Mouse (Mus musculus): ENCODE data around the gene Tmem117.

Tmem117 gene

DNA sequence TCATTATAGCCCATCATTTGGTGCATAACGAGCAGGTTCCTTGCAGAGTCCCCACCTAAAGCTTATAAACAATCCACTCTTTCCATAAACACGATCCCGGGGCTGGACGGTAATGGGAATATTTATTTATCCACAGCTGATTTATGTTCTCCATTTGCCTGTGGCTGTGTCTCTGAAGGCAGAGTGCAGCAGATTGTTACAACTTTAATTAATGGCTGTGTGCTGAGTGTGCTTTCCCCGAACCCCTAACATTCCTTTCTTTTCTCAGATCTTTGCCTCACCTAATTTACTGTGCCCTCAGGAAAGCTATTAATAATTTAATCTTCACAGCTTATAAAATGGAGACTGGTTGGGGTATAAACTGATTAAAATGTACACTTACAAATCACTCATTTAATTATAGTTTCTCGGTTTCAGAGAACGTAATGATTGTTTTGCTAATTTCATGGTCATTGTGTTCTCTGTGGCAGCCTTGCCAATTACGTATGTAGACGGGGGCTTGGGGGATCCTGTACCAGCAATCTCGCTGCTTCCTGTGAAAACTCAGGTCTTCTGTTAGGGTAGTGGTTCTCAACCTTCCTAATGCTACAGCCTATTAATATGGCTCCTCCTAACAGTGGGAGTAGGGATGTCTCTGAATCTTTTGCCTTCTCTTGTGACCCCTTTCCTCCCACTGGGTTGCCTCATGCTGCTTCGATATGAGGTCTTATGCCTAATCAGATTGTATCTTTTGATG lies 275.8 kb downstream of the Tmem117 start:
- no peak for DNase-seq

DNA sequence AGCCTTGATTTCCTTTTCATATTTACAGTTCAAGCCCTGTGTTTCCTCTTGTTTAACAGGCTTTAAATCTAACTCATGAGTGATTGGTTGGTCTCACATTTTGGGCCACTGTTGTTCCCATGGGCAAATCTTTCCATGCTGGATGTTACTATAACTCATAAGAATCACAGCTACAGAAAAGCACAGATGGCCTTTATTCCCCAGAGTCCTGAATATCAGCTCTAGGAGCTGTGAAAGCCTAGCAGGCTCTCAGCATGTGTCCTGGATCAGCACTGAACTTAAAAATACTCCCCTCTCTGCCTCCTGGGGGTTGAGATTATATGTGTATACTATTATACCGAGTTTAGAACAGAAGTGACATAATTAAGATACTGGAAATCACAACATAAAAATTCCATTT lies 292.6 kb downstream of the Tmem117 start:
- DNase-seq = no peak

DNA sequence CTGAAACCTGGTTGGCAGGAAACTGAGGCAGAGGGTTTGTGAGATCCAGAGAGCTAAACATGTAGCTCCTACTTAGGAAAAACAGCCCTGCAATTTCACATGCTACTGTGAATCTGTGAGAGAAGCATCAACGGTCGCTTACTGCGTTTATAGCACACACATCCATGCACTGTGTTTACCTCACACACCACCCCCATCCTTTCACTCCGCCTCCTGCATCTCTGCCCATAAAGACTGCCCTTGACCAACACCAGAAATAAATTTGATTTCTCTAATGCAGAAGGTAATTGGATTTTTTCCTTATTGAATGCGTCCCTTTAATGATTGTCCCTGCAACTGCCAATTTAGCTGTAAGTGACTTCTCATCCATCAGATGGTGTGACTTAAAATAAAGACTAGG lies 299.0 kb downstream of the Tmem117 start:
- no peak for DNase-seq

DNA sequence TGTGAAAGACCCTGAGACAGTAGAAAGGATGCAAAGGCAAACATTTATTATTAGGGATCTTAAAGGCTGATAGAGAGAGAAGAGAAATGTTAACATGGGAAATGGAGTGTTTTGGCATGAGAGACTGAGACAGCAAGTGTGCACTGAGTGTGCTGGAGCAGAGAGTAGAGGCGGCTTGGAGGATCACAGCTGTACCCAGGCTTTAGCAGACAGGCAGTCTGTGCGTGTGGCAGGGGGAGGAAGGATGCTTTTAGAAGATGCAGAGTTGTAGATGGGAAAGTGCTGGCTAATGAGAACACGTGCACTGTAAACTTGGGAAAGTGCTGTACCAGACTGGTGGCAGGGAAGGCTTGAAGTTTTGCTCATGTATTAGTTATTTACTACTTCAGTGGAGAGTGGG lies 301.7 kb downstream of the Tmem117 start:
- no peak for DNase-seq

DNA sequence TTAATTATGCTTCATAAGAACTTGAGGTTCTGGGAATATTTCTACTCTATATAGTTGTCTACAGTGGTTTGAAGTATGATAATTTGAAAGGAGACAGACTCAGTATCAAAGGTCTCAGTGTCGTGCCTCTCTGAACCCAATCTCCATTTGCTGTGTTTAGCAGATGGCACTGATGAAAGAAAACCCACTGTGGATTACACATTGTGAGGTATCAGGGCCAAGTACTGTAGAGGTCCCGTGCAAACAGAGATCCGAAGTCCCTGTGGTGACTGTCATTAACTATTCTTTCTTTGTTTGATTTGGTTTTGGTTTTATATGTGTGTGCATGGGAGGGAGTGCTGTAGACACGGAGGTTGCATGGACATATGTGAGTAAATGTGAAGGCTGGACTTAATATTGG lies 304.0 kb downstream of the Tmem117 start:
- DNase-seq = no peak

GRCm38 (mm10) chr15:94933480-94933879 lies 304.4 kb downstream of the Tmem117 start:
- DNase-seq = no peak

DNA sequence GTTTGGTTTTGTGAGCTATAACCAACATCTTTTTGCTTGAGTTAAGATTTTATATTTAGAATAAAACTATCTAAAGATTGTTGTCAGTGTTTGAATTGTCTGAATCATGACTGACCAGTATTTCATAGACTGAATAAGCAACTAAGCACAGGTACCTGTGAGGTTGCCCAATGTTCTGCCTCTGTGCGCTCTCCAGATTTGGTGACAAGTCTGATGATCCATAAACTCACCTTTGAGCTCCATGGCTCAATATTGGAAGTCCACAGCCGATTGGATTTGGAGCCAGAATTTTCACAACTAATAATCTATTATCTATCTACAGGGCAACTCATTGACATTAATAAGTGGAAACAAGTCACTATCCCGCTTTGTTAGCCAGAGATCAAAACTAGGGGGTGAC lies 312.9 kb downstream of the Tmem117 start:
- no peak for DNase-seq

GRCm38 (mm10) chr15:94942465-94942864 lies 313.4 kb downstream of the Tmem117 start:
- no peak for DNase-seq

- no peak for DNase-seq
These were observed 314.9 kb downstream of the Tmem117 start for GRCm38 (mm10) chr15:94943891-94944290.

- DNase-seq = no peak
These were observed 322.5 kb downstream of the Tmem117 start for GRCm38 (mm10) chr15:94951382-94952048.

GRCm38 (mm10) chr15:94956697-94957096 lies 327.7 kb downstream of the Tmem117 start:
- DNase-seq = no peak

- DNase-seq = no peak
These were observed 328.2 kb downstream of the Tmem117 start for GRCm38 (mm10) chr15:94957202-94957601.

GRCm38 (mm10) chr15:94967004-94967403 lies 338.0 kb downstream of the Tmem117 start:
- no peak for DNase-seq

DNA sequence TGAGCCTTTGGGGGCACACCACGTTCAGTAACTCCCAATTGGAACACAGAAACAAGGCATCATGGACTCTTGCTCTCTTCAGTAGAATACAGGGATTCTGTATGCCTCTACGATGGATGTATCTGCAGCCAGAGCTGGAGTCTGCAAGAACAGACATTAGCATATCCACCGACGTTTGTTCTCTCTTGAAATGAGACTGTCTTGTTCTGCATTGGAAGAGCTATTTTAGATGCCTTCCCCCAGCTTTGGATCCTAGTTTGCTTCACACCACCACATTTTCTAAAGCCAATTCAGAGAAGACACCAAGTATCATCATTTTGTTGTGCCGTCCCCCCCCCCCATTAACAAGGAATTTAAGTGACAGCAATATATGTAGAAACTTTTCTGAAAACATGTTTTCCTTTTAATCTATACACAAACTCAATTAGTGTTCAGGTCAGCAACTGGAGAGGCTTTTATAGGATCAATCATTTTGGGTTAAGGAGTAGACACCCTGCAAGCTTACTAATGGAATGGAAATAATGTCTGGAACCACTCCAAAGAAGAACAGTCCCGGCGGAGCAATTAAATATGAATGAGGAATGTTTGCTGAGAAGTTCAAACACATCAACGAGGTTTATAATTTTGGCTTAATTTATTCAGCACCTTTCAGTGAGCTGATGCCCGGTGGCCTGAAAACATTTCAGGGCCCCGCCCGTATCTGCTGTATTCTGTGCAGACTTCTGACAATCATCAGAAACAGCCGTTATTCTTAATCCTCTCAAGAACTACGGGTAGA lies 339.6 kb downstream of the Tmem117 start:
- DNase-seq = no peak

DNA sequence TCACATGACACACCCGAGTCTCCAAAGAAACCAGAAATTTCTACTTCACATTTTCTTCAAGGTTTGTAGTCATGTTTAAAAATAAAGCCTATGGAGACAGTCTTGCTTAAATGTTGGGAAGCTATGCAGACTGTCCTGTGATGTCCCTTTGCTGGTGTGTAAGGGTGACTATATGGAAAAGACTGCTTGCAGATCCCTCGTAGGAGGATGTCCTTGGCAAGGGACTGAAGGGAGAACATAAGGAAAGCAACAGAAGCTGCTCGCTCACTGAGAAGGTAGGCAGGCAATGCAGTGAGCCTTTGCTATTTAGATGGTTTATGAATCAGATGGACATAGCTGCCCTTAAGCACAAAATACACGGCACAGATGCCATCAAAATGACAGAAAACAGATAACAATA lies 352.8 kb downstream of the Tmem117 start:
- no peak for DNase-seq

GRCm38 (mm10) chr15:94995352-94995751 lies 366.3 kb downstream of the Tmem117 start:
- DNase-seq = no peak

DNA sequence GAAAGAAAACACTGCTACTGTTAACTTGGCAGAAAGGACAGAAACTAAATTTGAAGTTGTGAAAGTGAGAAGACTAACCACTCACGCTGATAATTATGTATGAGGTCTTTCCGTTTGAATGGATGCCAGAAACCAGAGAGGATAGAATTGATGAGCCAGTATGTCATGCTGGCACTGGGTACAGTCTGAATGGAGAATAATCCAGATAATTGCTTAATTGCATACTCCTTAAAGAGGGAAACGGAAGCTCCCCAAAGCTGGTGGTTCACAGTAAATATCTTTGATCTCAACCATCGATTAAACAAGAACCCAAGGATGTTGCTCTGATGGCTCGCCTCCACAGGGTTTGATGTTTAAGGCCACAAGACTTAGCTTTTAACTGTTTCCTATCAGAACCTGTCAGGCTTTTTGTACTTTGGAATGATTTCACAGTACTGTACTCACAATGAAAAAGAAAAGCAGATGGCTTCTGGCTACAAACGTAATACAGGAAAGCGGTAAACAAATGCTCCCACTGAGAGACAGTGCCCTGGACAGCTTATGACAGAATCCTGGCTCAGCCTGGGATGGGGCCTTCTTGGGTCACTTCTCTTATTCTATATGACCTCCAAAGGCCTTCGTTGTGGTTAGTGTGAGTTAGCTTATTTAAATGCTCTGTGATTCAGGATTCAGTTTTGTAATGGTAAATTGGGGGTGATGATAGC lies 376.2 kb downstream of the Tmem117 start:
- no peak for DNase-seq

DNA sequence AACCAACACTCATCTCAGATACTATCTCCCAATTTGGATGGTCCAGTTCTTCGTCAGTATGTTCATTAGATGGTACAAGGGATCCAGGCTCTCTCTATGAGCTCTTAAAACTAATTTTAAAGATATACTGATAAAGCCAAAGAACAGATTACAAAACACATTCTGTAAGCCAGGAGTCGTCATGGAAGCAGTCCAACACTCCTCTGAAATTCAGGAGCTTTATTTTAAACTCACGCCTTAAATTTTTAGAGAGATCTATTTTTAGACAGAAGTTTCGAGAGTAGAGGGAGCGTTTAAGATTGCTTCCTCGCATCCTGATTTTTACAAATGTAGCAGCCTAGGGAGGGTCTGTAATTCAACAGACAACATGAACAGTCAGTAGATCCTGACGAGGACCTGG lies 393.2 kb downstream of the Tmem117 start:
- DNase-seq = no peak

DNA sequence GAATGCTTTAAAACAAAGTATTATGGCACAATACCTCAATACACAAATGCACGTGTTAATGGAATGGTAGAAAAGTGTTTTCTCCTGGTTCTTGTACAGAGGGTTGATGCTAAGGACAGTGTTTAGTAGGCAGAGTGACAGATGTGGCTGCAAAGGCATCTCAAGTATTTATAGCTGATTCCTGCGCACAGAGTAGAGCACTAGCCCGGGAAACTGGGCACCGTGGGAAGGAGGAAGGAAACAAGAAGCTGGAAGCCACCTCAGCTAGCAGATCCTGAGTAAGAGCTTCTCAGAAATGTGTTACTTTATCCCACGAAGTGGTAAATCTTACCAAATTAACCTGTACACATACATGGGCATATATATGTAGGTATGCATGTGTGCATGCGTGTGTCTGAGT lies 395.4 kb downstream of the Tmem117 start:
- no peak for DNase-seq

GRCm38 (mm10) chr15:95028862-95029486 lies 399.9 kb downstream of the Tmem117 start:
- no peak for DNase-seq

DNA sequence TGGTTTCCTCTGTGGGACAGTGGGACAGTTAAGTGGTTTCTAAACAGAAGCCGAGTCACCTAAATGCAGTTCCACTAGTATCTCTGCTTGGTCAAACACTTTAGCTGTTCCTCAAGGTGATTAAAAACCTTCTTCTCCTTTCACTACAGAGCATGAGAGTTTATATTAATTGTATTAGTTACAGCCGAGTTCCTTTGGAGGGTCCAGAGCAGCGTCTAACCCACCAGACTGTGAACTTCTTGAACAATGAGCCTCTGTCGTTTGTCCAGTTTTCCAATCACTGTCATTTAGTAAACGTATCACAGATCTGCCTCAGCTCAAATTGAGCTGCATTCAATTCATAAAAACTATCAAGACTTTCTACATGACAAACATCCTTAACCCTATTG lies 400.4 kb downstream of the Tmem117 start:
- DNase-seq = no peak

- DNase-seq = no peak
These were observed 413.4 kb downstream of the Tmem117 start for GRCm38 (mm10) chr15:95042437-95042836.

DNA sequence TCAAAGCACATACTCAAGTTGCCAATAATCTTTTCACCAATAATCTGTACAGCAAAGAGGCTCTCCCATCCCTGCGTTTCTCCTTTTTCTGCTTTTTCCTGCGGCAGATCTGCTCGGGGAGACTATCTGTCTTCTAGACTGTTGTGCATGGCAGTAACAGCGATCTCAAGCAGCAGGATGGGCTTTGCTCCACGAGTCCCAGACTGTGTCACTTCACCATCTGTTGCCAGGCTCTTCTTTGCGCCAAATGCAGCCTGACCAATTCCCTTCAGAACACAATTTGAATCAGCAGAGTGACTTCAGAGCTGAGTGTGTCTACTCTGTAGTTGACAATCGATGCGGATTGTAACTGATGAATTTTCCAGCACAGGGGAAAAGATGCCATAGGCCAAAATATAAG lies 415.0 kb downstream of the Tmem117 start:
- no peak for DNase-seq

Measured in B cell, adult 2 months (primary cell).